Mouse (Mus musculus) central nervous system, embryonic 18 days (tissue): ENCODE results near the gene Vegfc. TPM values are rescaled to one million over a fixed set of nuclear protein-coding genes. Genes with fewer than 3 reads are reported as not detected.

ENCODE experiments used
- polyA plus RNA-seq: library from polyadenylated mRNA; depleted of rRNA; stranded (reverse); fragments of >200 nt; gene quantifications from 2 replicates; pipeline ENCODE4 v1.2.3, GENCODE M21; 2012; rRNA removed

The Vegfc gene
- 3.9 and 5.6 TPM in 2 replicates for polyA plus RNA-seq

DNA sequence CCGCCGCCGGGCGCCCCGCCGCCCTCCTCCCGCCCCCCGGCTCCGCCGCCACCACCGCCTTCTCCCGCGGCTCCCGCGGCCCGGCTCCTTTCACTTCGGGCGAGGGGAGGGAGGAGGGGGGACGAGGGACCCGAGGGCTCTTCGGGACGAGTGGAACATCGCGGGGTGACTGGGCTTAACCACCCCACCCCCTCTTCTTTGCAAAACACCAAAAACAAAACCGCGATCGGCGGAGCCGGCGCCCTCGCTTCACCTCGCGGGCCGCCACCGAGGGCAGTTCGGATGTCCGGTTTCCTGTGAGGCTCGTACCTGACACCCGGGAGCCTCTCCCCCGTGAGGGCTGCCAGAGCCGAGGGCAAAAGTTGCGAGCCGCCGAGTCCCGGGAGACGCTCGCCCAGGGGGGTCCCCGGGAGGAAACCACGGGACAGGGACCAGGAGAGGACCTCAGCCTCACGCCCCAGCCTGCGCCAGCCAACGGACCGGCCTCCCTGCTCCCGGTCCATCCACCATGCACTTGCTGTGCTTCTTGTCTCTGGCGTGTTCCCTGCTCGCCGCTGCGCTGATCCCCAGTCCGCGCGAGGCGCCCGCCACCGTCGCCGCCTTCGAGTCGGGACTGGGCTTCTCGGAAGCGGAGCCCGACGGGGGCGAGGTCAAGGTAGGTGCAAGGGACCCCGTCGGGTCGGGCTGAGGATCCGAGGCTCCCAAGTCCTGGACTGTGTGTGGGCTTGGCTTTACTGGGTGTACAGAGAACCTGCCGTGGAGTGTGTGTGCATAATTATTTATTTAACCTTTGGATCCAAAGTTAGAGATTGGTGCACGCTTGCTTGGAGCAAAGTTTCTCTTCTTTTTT, at the start of gene Vegfc:
Gene Vegfc, plus strand, starts transcription at position 336 of the 850 bp plus-strand sequence.

